Mouse (Mus musculus) lung, postnatal 14 days (tissue): ENCODE data around the gene D3Ertd254e.
A peak's percentile ranks its signal among the peaks of the same experiment; 100 is the strongest.
"Not testable (repeated sequence)": the region's sequence is repeated elsewhere in the genome, so short reads cannot be mapped to it uniquely, and the experiment has no call there.

Experiments
- DNase-seq: peaks from one replicate; pipeline ENCODE4 v3.0.0; 2021

Gene D3Ertd254e

GRCm38 (mm10) chr3:36150934-36151686 lies at the start of gene D3Ertd254e:
Gene D3Ertd254e, plus strand, starts transcription at chr3:36151017.
- DNase-seq = peak; percentile 88

- DNase-seq = no peak
Observed at GRCm38 (mm10) chr3:36116076-36116475, 34.7 kb upstream of the D3Ertd254e start.

- DNase-seq = no peak
Observed at GRCm38 (mm10) chr3:36119684-36120548, 30.9 kb upstream of the D3Ertd254e start.

- not testable (repeated sequence) for DNase-seq
Observed at GRCm38 (mm10) chr3:36126176-36126575, 24.6 kb upstream of the D3Ertd254e start.

- DNase-seq = no peak
Observed at GRCm38 (mm10) chr3:36136152-36136551, 14.7 kb upstream of the D3Ertd254e start.

- DNase-seq = peak; percentile 40
Observed at GRCm38 (mm10) chr3:36137560-36137959, 13.3 kb upstream of the D3Ertd254e start.

GRCm38 (mm10) chr3:36138171-36138660 lies 12.6 kb upstream of the D3Ertd254e start:
- DNase-seq = no peak

GRCm38 (mm10) chr3:36138996-36139395 lies 11.8 kb upstream of the D3Ertd254e start:
- DNase-seq = no peak

- no peak for DNase-seq
Observed at GRCm38 (mm10) chr3:36150537-36150933, 282 bp upstream of the D3Ertd254e start.

GRCm38 (mm10) chr3:36155268-36155667 lies 4.5 kb downstream of the D3Ertd254e start:
- DNase-seq = no peak

- no peak for DNase-seq
Observed at GRCm38 (mm10) chr3:36170670-36171210, 19.9 kb downstream of the D3Ertd254e start.

- DNase-seq = no peak
Observed at GRCm38 (mm10) chr3:36171348-36171747, 20.5 kb downstream of the D3Ertd254e start.

GRCm38 (mm10) chr3:36173761-36174160 lies 22.9 kb downstream of the D3Ertd254e start:
- no peak for DNase-seq

GRCm38 (mm10) chr3:36181519-36181918 lies 30.7 kb downstream of the D3Ertd254e start:
- peak; percentile 75 for DNase-seq

GRCm38 (mm10) chr3:36186510-36186909 lies 35.7 kb downstream of the D3Ertd254e start:
- DNase-seq = no peak

- no peak for DNase-seq
Observed at GRCm38 (mm10) chr3:36189243-36189642, 38.4 kb downstream of the D3Ertd254e start.

- DNase-seq = no peak
Observed at GRCm38 (mm10) chr3:36201098-36201497, 50.3 kb downstream of the D3Ertd254e start.

GRCm38 (mm10) chr3:36202932-36203331 lies 52.1 kb downstream of the D3Ertd254e start:
- DNase-seq = no peak

GRCm38 (mm10) chr3:36207520-36208264 lies 56.9 kb downstream of the D3Ertd254e start:
- DNase-seq = no peak

- DNase-seq = peak; percentile 32
Observed at GRCm38 (mm10) chr3:36209776-36210555, 59.1 kb downstream of the D3Ertd254e start.

- no peak for DNase-seq
Observed at GRCm38 (mm10) chr3:36210939-36211338, 60.1 kb downstream of the D3Ertd254e start.

- no peak for DNase-seq
Observed at GRCm38 (mm10) chr3:36212758-36213157, 61.9 kb downstream of the D3Ertd254e start.
